Mouse (Mus musculus) cerebellum, postnatal 10 days (tissue): ENCODE results near the gene H2-T24.
A peak's percentile ranks its signal among the peaks of the same experiment; 100 is the strongest.
"Not testable (repeated sequence)": the region's sequence is repeated elsewhere in the genome, so short reads cannot be mapped to it uniquely, and the experiment has no call there.

ENCODE experiments used
- DNase-seq, 2 experiments: peaks; one replicate each; pipeline ENCODE4 v3.0.0; 2021; ENCODE audit warnings: mixed read lengths in 2 of 2

The H2-T24 gene

GRCm38 (mm10) chr17:36020191-36021073, at the start of gene H2-T24:
H2-T24 (minus strand) TSS chr17:36020560.
- DNase-seq = peak in 1 of 2 experiments; percentile 17

GRCm38 (mm10) chr17:36060829-36061228, 40.5 kb upstream of the H2-T24 start:
- DNase-seq = peak; percentile 93 to 96

- DNase-seq = not testable (repeated sequence)
These were observed 38.0 kb upstream of the H2-T24 start, which contains the start of gene Gm11127 for GRCm38 (mm10) chr17:36058362-36058761. Gm11127 (minus strand) TSS chr17:36058371.

GRCm38 (mm10) chr17:36057927-36058326, 37.6 kb upstream of the H2-T24 start:
- DNase-seq = not testable (repeated sequence)

GRCm38 (mm10) chr17:36043286-36043685, 22.9 kb upstream of the H2-T24 start:
- DNase-seq = no peak

- peak; percentile 75 to 78 for DNase-seq
These were observed 22.3 kb upstream of the H2-T24 start, which contains the start of the genes H2-T22 and Gm6034 for GRCm38 (mm10) chr17:36042610-36043169. H2-T22 (minus strand) TSS chr17:36042747. Gm6034 (plus strand) TSS chr17:36042961.

GRCm38 (mm10) chr17:36042055-36042454, 21.7 kb upstream of the H2-T24 start:
- DNase-seq = peak; percentile 23 to 34

GRCm38 (mm10) chr17:36040604-36041003, 20.2 kb upstream of the H2-T24 start:
- not testable (repeated sequence) for DNase-seq

GRCm38 (mm10) chr17:36036126-36036525, 15.8 kb upstream of the H2-T24 start:
- not testable (repeated sequence) for DNase-seq

- DNase-seq = peak; percentile 76
These were observed 14.8 kb upstream of the H2-T24 start for GRCm38 (mm10) chr17:36035010-36035638.

- DNase-seq = not testable (repeated sequence)
These were observed 14.2 kb upstream of the H2-T24 start for GRCm38 (mm10) chr17:36034524-36034923.

GRCm38 (mm10) chr17:36032351-36032875, 12.1 kb upstream of the H2-T24 start, which contains the start of gene H2-T23:
H2-T23 (minus strand) TSS chr17:36032855.
- peak; percentile 29 to 32 for DNase-seq

GRCm38 (mm10) chr17:36031583-36032331, 11.4 kb upstream of the H2-T24 start:
- peak; percentile 46 to 55 for DNase-seq

GRCm38 (mm10) chr17:36030703-36031582, 10.6 kb upstream of the H2-T24 start:
- DNase-seq = peak in 1 of 2 experiments; percentile 52

- DNase-seq = not testable (repeated sequence)
These were observed 9.8 kb upstream of the H2-T24 start for GRCm38 (mm10) chr17:36030046-36030702.

GRCm38 (mm10) chr17:36028879-36029619, 8.7 kb upstream of the H2-T24 start:
- no peak for DNase-seq

- DNase-seq = no peak
These were observed 7.3 kb upstream of the H2-T24 start for GRCm38 (mm10) chr17:36027663-36028062.

- DNase-seq = no peak
These were observed 5.5 kb upstream of the H2-T24 start for GRCm38 (mm10) chr17:36025901-36026300.

GRCm38 (mm10) chr17:36025197-36025596, 4.8 kb upstream of the H2-T24 start:
- peak in 1 of 2 experiments; percentile 20 for DNase-seq
